Mouse (Mus musculus) ovary, postnatal 14 days (tissue): ENCODE measurements at regions not wholly inside any gene's neighbourhood (a gene's known extent, or its start where the extent isn't known, plus 50 kb on each side); places are given as distances from the start of the nearest gene placed in this dataset.

Experiments used
- DNase-seq: peaks from one replicate; pipeline ENCODE4 v3.0.0; 2022; ENCODE audit warnings: low spot score

DNA sequence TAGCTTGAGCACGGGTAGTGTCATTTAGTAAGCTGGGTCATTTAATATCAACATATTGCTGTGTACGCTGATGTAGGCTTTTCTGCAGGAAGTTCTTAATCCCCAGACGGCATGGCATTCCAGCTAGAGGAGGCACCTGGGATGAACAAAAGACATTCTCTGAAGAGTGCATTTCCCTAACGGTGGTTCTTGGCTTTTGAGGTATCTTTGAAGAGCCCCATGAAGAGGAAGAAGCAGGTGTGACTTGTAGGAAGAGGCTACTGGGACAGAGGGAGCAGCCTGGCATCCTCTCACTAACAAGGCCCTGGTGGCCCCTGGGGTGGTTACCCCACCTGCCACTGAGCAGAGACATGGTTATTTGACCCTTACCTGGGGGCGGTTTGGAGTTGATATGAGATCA, 457.7 kb downstream of the Rnf144b start:
- no peak for DNase-seq

DNA sequence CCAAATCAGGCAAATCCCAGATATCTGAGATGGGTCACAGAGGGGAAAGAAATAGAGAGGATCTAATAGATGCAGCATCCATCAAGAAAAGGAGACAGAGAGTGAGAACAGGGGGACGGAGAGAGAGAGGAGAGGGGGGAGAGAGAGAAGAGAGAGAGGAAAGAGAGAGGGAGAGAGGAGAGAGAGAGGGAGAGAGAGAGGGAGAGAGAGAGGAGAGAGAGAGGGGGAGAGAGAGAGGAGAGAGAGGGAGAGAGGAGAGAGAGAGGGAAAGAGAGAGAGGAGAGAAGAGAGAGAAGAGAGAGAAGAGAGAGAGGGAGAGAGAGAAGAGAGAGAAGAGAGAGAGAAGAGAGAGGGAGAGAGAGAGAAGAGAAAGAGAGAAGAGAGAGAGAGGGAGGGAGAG, 462.7 kb downstream of the Rnf144b start:
- no peak for DNase-seq

DNA sequence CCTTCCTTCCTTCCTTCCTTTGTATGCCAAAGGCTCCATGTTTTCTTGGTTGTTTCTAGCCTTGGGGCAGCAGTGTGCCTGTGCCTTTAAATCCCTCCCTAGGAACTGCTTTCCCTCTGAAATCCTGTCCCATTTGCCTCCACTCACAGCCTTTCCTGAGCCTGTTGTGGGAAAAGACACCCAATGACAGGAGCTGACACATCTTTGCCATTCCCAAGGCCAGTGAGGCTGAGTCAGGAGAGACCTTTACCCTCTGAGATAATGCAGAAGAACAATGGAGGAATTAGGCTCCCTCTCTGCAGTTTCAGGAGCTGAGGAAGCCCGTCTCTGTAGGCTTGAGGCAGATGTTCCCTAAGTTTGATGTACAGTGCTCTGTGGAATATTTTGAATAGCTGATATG, 480.2 kb downstream of the Rnf144b start:
- DNase-seq: no peak

DNA sequence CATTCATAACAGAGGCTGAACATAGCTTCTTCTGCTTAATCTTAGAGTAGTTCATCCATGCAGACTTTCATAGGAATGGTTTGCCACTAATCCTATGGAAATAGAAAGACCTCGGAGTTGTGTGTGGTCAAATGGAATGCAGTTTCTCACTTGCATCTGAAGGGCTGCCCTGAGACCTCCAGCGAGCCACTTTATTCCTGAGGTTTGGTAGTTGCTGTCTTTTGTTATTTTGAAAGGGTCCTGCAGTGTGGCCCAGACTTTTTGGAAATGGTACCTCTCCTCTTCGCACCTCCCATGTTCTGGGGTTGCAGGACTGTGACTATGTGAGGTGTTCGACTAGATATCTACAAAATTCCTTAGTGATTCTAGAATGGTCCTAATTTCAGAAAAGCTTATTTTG, 489.0 kb downstream of the Rnf144b start:
- DNase-seq: no peak

DNA sequence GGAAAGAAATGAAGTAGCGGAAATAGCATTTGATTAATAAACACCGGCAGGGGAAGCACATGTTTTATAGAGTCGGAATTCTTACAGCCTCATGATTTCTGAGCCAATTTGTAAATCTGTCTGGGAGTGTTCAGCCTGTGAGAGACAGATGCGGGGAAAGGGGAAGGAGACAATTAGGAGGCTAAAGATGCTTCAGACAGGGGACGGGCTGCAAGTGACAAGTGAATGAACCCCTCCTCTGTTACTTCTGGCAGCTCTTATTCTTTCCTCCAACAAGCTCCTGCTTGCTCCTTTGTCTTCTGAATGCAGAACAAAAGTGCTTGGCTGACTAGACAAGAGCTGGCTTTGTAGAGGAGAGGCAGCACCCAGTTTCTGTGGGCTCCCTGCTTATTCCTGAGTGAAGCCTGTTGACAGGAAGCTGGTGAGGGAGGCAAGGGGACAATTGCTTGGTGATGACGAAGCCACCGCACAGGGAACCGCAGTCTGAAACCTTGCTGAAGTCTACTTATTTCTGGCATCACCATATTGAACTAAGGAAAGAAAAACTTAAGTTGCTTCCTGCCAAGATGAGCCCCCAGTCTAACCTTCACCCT, 514.2 kb downstream of the Rnf144b start:
- no peak for DNase-seq

DNA sequence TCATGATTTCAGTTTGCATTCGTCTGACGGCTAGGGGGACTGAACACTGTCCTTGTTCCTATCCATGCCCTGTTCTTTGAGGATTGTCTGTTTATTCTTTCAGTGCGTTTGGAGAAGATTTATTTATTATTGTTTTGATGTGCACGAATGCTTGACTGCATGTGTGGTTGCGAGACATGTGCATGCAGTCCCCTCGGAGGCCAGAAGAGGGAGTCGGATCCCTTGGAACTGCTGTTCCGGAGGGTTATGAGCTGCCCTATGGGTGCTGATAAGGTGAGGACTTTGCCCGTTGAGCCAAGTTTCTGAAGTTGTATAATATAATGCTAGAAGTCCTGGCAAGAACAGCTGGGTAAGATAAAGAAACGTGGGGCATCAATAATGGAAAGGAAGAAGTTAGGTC, 519.9 kb downstream of the Rnf144b start:
- no peak for DNase-seq

DNA sequence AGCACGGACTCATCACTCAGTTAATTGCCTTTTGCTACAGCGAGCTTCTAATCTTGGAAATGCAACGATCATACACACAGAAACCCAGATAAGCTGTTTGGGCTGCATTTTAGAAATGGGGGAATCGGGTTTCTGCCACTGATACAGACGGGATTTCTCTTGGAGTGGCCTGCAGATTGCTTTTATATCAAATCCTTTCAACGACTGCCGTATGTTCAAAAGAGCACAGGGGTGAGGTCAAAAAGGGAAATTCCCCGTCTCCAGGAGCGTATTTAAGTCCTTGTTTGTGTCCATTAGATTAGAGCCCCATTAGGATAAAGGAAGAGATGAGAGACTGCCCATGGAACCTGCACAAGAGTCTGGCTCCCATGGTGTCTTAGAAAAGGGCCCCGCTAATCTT, 522.6 kb downstream of the Rnf144b start:
- DNase-seq: no peak

DNA sequence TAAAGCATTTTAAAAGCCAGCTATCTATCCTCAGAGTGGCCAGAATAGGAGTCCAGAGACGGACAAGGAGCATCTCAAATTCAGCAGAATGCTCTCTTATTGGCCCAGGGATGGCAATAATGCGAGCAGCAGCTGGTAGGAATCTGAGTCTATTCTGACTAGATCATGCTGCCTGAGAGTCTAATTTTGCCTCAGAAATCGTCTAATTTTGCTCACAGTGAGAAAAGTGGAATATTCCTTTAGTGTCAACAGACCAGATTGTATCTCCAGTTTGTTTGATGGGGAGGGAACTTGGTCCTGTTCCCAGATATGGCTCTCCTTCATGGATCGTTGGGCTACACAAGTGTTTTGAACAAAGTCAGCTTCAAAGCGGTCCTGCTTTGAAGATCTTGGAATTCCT, 525.2 kb downstream of the Rnf144b start:
- no peak for DNase-seq

DNA sequence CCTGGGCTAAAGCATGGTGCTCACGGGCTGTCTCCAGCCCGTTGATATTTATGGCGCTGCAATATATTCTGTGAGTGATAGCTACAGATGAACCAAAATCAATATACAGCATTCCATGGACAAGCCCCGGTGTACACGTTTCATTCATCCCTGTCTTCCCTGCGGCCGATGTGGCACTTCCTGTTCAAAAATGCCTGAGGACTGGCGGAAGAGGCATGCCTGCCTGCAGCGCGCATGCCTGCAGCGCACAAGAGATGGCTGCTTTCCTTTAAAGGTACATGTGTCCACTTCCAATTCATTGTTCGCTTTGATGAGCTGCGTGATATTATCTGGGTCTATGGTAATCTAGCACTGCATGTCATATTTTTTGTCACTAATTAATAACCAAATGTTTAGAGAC, 527.6 kb downstream of the Rnf144b start:
- peak; percentile 15 for DNase-seq

DNA sequence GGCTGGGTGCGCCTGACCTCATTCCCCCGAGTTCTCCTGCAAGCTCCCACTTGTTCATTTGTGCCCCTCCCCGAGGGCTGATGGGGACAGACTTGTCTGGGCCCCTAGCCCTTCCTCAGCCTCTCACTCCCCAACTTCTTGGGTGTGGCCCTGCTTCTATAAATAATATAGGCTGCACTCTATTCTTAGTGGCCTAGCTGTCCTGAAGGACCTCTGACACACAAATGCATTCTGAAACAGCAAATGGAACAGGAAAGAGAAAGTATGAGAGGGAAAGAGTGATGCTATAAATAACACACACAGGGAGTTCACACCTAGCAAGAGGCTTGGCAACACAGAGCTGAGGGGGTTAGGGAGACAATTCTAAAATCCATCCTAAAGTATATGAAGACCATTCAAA, 544.0 kb downstream of the Rnf144b start:
- no peak for DNase-seq

DNA sequence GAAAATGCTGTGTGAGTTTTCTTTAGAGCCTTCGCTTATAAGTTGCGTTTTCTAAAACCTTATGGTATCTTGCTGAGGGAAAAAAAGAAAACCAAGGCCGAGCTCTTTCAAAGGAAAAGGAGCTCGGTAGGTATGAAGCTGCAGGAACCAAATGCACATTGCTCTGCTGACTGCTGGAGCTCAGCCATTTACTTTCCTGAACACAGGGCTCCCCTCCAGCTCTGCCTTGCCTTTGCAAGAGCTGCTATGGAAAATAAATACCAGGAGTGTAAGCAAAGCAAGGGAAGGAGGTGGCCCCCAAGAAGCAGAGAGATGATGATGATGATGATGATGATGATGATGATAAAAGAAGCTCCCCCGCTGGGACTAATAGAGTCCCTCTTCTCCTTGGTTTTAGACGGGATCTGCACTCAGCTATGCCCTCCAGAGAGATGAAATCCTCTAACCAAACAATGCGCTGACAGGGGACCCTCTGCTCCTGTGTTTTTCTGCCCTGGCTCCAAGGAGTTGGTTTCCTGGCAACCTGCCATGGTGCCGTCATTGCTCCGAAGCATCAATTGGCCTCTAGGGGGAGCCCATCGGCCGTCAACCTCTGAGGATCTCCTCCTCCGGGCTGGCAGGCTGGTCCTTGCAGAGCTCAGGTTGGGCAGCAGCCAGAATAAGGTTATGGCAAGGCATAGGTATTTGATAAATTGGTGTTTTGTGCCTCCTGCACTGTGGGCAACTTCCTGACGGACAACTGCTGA, 544.7 kb downstream of the Rnf144b start:
- DNase-seq: peak; percentile 96

DNA sequence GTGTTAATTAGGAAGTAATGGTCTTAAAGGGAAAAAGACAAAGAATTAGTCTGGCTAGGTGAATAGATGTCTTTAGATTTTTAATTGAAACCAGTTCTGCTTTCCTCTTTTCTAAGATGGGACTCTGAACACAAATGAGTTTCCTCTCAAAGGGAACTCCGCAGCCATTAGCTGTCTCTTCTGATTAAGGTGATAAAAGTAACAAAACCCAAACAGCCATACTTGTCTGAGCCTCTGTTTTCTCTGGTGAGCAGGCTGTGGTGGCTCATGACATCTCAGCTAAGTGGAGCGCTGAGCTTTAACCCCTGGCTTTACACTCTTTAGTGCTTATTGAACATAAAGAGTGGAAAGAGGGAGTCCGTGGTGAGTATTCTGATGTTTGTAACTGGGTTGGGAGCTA, 565.7 kb downstream of the Rnf144b start:
- no peak for DNase-seq

DNA sequence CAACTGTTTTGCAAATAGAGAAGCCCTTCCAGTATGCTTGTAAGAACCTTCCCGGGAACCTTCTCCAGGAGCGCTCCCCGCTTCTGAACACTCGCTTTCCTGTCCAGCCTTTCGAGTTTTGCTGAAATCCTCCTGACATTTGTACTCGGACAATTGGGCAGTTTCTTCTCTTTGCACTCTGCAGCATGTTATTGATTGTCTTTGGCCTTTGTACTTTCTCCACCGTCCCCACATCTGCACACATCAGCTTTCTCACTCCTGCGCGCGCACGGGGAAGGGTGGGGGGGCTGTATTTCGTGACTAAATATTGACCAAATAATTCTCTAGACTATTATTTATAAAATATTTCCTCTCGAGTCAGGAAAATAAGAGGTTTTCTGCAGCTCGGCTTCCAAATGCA, 567.2 kb upstream of the Id4 start:
- DNase-seq: no peak

DNA sequence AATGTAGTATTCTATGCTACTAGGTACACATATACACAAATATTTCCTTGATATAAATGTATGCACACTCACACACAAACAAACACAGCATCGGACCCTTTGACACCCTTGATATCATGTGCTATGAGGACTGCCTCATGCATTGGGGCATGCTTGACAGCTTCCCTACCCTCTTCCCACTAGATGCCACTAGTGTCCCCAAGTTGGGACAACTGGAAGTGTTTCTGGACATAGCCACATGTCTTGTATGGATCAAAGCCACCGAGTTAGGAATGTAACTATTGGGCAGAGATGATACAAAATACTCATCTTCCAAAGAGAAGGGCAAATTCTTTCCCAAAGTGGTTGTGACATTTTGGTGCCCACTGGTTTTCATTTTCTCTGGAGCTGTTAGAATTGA, 565.2 kb upstream of the Id4 start:
- no peak for DNase-seq

DNA sequence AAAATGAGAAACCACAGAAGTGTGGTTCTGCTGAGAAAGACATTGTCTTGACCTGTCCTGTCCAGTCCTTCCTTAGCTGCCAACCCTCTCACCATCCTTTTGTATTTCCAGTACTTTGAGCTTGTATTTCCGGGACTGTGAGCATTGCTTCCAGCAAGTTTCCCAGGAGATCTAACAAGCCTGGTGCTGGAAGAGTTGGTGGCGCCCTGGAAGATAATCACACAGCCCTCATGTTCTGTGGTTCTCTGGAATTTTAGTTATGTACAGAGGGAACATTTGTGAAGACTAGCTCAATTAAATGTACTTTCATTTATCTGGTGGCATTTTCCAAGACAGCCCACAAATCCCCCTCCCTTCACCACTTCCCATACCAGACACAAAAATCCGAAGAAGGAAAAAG, 560.5 kb upstream of the Id4 start:
- DNase-seq: no peak

DNA sequence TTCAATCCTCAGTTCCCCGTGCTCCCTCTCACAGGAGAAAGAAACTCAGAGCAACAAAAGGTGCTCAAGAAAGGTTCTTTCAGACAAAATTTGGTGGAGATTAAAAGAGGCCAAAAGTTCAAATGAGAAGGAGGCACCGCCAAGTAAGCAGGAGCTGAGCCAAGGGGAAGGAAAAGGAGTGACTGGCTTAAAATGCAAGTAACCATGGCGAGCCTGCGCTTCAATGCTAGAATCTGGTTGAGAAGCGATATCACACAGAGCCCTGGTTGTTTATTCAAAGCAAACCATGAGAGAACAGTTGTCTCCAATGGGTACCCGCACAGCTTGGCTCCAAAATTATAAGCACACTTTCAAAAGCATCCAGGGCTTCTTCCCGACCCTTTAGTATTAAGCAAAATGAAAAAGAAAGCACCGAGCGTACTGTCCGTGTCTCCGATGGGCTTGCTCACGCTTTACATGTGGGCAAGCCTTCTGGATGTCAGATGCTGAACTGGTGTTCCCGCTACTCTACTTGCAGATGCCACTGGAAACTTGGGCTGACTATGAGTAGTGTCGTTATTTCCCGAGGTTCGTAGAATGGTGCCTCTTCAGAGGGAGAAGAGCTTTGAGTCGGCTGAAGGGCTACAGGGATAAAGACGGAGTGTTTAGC, 552.9 kb upstream of the Id4 start:
- no peak for DNase-seq

DNA sequence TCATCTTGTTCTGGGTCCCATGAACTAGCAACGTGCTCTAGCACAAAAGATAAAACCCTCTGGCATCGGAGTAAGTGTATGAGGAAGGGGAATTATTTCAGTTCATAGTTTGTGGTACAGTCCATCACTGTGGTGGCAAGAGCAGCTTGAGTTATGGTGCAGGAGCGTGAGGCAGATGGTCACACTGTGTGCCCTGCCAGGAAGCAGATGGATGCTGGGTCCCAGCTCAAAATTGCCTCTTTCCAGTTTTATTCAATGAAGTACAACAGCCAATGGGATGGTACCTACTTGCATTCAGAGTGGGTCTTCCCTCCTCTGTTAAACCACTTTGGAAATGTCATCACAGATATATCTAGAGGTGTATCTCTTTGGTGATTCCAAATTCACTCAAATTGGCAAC, 551.7 kb upstream of the Id4 start:
- DNase-seq: no peak

DNA sequence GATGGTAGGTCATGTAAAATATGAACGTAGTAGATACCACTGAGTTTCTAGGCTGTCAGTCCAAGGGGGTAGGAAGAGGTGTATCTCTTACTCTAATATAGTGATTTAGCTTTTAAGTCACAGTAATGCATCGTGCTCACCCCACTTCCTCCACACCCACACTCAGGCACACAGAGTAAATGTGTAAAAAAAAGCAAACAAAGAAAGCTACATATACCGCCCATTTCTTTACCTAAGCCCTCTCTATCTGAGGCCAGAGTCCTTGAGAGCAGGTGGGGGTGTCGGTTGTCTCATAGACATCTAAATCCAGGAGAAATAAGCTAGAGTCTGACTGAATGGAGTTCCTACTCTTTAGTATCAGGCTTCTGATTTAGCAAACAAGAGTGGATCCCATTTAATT, 548.5 kb upstream of the Id4 start:
- DNase-seq: no peak

DNA sequence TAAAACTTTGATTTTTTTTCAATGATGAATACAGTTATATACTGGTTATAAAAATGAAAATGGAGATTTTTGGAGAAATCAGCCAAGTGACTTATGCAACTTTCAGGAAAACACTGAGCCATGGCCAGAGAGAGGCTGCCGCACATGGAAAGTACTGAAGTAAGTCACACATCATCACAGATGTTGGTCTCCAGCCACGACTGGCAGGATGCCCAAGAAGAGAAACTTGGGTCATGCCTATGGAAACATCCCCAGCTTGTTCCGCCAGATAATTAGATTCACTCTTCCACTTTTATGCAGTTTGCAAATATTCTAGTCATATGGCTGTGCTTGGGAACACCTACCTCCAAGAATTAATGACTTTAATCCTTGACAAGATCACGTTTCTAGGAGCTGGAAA, 544.8 kb upstream of the Id4 start:
- peak; percentile 3 for DNase-seq

DNA sequence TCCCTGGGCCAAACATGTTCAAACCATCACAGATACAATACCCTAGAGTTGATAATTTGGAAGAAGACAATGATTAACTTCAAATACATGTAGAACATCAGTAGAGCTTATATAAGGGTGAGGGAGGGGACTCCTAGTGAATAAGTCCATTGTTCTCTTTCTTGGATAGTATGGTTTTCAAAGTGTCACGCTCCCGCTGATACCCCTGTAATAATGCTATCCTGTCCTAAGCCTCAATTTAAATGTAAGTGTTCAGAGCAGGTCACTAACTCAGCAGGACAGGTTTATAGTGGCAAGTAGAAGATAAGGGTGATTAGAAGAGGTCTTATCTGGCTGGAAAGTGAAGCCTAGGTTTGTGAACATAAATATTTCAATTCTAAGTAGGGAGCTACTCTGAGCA, 540.4 kb upstream of the Id4 start:
- no peak for DNase-seq

DNA sequence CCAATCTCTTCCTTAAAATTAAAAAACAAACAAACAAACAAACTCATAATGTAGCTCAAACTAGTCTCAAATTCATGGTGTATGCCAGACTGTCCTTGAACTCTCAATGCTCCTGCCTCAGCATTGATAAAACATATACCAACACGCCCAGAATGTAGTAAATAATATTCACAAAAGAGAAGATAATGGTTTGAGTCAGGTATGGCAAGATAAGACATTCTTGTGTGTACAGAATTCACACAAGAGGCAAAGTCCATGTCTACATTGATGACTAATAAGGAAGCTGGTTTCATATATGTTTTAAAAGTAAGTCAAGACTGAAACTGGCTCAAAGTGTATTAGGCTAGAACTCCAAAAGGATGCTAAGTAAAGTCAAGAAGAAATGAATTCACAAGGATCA, 526.6 kb upstream of the Id4 start:
- no peak for DNase-seq

DNA sequence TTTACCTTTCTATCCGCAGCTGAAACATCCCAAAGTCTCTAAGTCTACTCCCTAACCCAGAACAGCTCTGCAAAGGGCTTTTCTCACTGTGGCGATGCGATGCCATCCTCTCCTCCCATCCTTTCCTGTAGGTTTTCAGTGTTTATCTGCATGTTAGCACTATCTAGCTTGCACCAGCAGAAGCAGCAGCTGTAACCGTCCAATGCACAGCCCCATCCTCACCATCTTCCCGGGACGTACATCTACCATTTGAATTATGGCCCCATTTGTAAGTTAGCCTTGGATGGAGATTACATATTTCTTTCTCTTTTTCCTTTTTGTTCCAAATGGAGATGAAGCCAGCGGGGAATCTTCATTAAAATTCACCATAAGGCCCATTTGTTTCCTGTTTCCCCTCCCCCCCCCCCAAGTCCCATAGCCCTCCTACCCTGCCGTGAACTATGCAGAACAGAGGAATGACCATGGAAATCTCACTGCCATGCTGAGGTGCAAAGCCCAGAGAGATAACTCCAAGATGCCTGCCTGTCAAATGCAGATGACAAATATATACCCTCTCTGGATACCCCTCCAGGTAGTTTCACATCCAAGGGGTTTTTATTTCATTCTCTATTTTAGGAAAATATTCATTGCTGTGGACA, 525.5 kb upstream of the Id4 start:
- no peak for DNase-seq

DNA sequence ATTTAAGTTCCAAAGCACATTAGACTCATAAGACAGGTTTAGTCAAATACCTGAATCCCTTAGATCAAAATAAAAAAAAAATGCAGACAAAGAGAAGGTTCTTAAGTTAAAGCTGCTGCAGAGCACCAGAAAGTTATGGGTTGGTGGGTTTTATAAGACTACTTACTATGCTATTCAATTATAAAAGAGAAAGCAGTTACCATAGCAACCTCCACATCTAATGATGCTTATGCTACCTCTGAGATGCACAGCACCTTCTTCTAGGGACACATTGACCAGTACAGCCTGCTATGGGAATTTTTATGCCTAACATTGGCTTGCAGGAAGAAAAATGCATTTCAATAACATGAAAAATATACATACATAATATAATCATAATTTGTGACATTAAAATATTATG, 512.1 kb upstream of the Id4 start:
- no peak for DNase-seq
